Mouse (Mus musculus) midbrain, embryonic 15.5 days (tissue): Measurements from ENCODE around the gene Csrnp3. TPM values are rescaled to one million over a fixed set of nuclear protein-coding genes. Genes with fewer than 3 reads are reported as not detected.

Experiments used
- ATAC-seq: fragments of 200-750 bp; cut with Nextera tagmentation; replicated peaks from 2 replicates; pipeline ENCODE4 v1.8.0; 2017; ENCODE audit warnings: moderate TSS enrichment
- H3K27ac ChIP-seq: fragments of 300-500 bp; sonication (generic); 2 replicates; pipeline ENCODE4 v1.5.1; 2015; ENCODE audit warnings: mild to moderate bottlenecking, inconsistent platforms
- H3K27me3 ChIP-seq: fragments of 300-500 bp; sonication (generic); replicated peaks from 2 replicates; pipeline ENCODE4 v1.6.1; 2015; ENCODE audit warnings: inconsistent platforms
- H3K36me3 ChIP-seq: fragments of 300-500 bp; sonication (generic); replicated peaks from 2 replicates; pipeline ENCODE4 v1.6.1; 2015; ENCODE audit warnings: inconsistent platforms
- H3K4me1 ChIP-seq: fragments of 300-500 bp; sonication (generic); 2 replicates; pipeline ENCODE4 v1.6.1; 2015; ENCODE audit warnings: inconsistent platforms
- H3K4me2 ChIP-seq: fragments of 300-500 bp; sonication (generic); 2 replicates; pipeline ENCODE4 v1.6.1; 2015; ENCODE audit warnings: inconsistent platforms, mild to moderate bottlenecking, moderate library complexity
- H3K4me3 ChIP-seq: fragments of 300-500 bp; sonication (generic); 2 replicates; pipeline ENCODE4 v1.5.1; 2015; ENCODE audit warnings: mild to moderate bottlenecking, inconsistent platforms
- H3K9ac ChIP-seq: fragments of 300-500 bp; sonication (generic); 2 replicates; pipeline ENCODE4 v1.6.1; 2015; ENCODE audit warnings: mild to moderate bottlenecking, inconsistent platforms
- H3K9me3 ChIP-seq: fragments of 300-500 bp; sonication (generic); 2 replicates; pipeline ENCODE4 v1.6.1; 2016; ENCODE audit warnings: inconsistent platforms
- WGBS: fragments of 180-500 bp; shearing (Covaris S2); methylation state at CpG from one replicate; pipeline ENCODE4 v1.1.7; 2015; ENCODE audit warnings: mixed read lengths; 5-methylcytosine and 5-hydroxymethylcytosine counted together
- polyA plus RNA-seq: library from polyadenylated mRNA; unstranded; fragments of >200 nt; fragmentation: Nextera tagmentation; extraction: Ambion mirVana; gene quantifications from 2 replicates; pipeline ENCODE4 v1.2.1, GENCODE M21; 2015

Csrnp3 gene
- polyA plus RNA-seq, 1 experiment from 2014 or later = 70.4 TPM

GRCm38 (mm10) chr2:65929927-65930326 lies 84.4 kb downstream of the Csrnp3 start:
- Histone ChIP-seq H3K27me3 (no peaks in the 10 kb centered on the region), H3K9me3 (no peaks in the 10 kb centered on the region), H3K27ac (peak overlapping the region; percentile 91), H3K4me2 (peak overlapping the region; percentile 45), H3K36me3 (no peaks in the 10 kb centered on the region), H3K9ac (peak overlapping the region; percentile 47), H3K4me3 (peak overlapping the region; percentile 38), H3K4me1 (peaks cover 14% of the 10 kb centered on the region)
- WGBS = 21% methylated on average over 11 of the region's 11 CpGs
- ATAC-seq = peak; percentile 90

- Histone ChIP-seq H3K36me3 (no peaks in the 10 kb centered on the region), H3K4me2 (peak overlapping the region; percentile 69), H3K9ac (peak overlapping the region; percentile 56), H3K27me3 (no peaks in the 10 kb centered on the region), H3K4me1 (peaks cover 18% of the 10 kb centered on the region), H3K9me3 (no peaks in the 10 kb centered on the region), H3K27ac (peak overlapping the region; percentile 92), H3K4me3 (peak overlapping the region; percentile 51)
- 27% methylated on average over 7 of the region's 7 CpGs for WGBS
- no peak for ATAC-seq
Measured at GRCm38 (mm10) chr2:65931313-65931712, 85.7 kb downstream of the Csrnp3 start.

- Histone ChIP-seq H3K4me1 (peaks cover 23% of the 10 kb centered on the region), H3K4me3 (peak overlapping the region; percentile 51), H3K27me3 (no peaks in the 10 kb centered on the region), H3K9me3 (no peaks in the 10 kb centered on the region), H3K36me3 (no peaks in the 10 kb centered on the region), H3K27ac (peak overlapping the region; percentile 92), H3K9ac (peak overlapping the region; percentile 56), H3K4me2 (peak overlapping the region; percentile 69)
- peak; percentile 91 for ATAC-seq
- under 1% methylated on average over 11 of the region's 11 CpGs for WGBS
Measured at GRCm38 (mm10) chr2:65931841-65932311, 86.3 kb downstream of the Csrnp3 start.

GRCm38 (mm10) chr2:65934099-65934498 lies 88.5 kb downstream of the Csrnp3 start:
- no peak for ATAC-seq
- Histone ChIP-seq H3K4me1 (peaks cover 36% of the 10 kb centered on the region), H3K9me3 (no peaks in the 10 kb centered on the region), H3K27me3 (no peaks in the 10 kb centered on the region), H3K4me2 (peak overlapping the region; percentile 36), H3K27ac (peak overlapping the region; percentile 65), H3K36me3 (no peaks in the 10 kb centered on the region), H3K9ac (no peak overlapping the region), H3K4me3 (peak overlapping the region; percentile 12; the same call in 1 of the 2 replicates)
- 22% methylated on average over 2 of the region's 2 CpGs for WGBS

GRCm38 (mm10) chr2:65938900-65939299 lies 93.3 kb downstream of the Csrnp3 start:
- ATAC-seq = no peak
- H3K4me1 ChIP-seq = peaks cover 38% of the 10 kb centered on the region
- H3K27ac ChIP-seq = 0 out of 2 replicates have a peak overlapping the region, but pooled peaks have one; percentile 11
- H3K4me3 ChIP-seq = no peak overlapping the region
- H3K9ac ChIP-seq = no peak overlapping the region
- no peaks in the 10 kb centered on the region for H3K27me3 ChIP-seq
- no peaks in the 10 kb centered on the region for H3K36me3 ChIP-seq
- WGBS = 26% methylated on average over 3 of the region's 3 CpGs
- no peak overlapping the region for H3K4me2 ChIP-seq
- H3K9me3 ChIP-seq = no peaks in the 10 kb centered on the region

GRCm38 (mm10) chr2:65940351-65940750 lies 94.8 kb downstream of the Csrnp3 start:
- Histone ChIP-seq H3K9me3 (no peaks in the 10 kb centered on the region), H3K9ac (no peak overlapping the region), H3K4me3 (no peak overlapping the region), H3K27ac (no peak overlapping the region), H3K4me2 (no peak overlapping the region), H3K4me1 (peaks cover 30% of the 10 kb centered on the region), H3K36me3 (no peaks in the 10 kb centered on the region), H3K27me3 (no peaks in the 10 kb centered on the region)
- ATAC-seq = no peak
- 73% methylated on average over 5 of the region's 5 CpGs for WGBS

GRCm38 (mm10) chr2:65942346-65942745 lies 96.8 kb downstream of the Csrnp3 start:
- Histone ChIP-seq H3K4me1 (peaks cover 19% of the 10 kb centered on the region), H3K36me3 (no peaks in the 10 kb centered on the region), H3K9ac (no peak overlapping the region), H3K4me3 (no peak overlapping the region), H3K27ac (no peak overlapping the region), H3K9me3 (no peaks in the 10 kb centered on the region), H3K4me2 (no peak overlapping the region), H3K27me3 (no peaks in the 10 kb centered on the region)
- no peak for ATAC-seq
- 80% methylated on average over 4 of the region's 4 CpGs for WGBS

GRCm38 (mm10) chr2:65948808-65949207 lies 103.2 kb downstream of the Csrnp3 start:
- no peaks in the 10 kb centered on the region for H3K27me3 ChIP-seq
- no peak for ATAC-seq
- H3K4me3 ChIP-seq = no peak overlapping the region
- H3K4me1 ChIP-seq = peaks cover 15% of the 10 kb centered on the region
- WGBS = 88% methylated on average over 16 of the region's 16 CpGs
- no peak overlapping the region for H3K9ac ChIP-seq
- no peak overlapping the region for H3K27ac ChIP-seq
- no peaks in the 10 kb centered on the region for H3K9me3 ChIP-seq
- H3K36me3 ChIP-seq = peaks cover 13% of the 10 kb centered on the region; the same call in 1 of the 2 replicates
- no peak overlapping the region for H3K4me2 ChIP-seq

- Histone ChIP-seq H3K9ac (0 out of 2 replicates have a peak overlapping the region, but pooled peaks have one; percentile 22), H3K4me1 (peaks cover 44% of the 10 kb centered on the region), H3K27ac (peak overlapping the region; percentile 79), H3K4me3 (no peak overlapping the region), H3K36me3 (peaks cover 13% of the 10 kb centered on the region; the same call in 1 of the 2 replicates), H3K27me3 (no peaks in the 10 kb centered on the region), H3K4me2 (peak overlapping the region; percentile 31), H3K9me3 (no peaks in the 10 kb centered on the region)
- 34% methylated on average over 17 of the region's 17 CpGs for WGBS
- peak; percentile 78 for ATAC-seq
Measured at GRCm38 (mm10) chr2:65953726-65954340, 108.3 kb downstream of the Csrnp3 start.

GRCm38 (mm10) chr2:65955804-65956203 lies 110.2 kb downstream of the Csrnp3 start:
- no peak for ATAC-seq
- no peak overlapping the region for H3K9ac ChIP-seq
- 89% methylated on average over 1 of the region's 1 CpGs for WGBS
- H3K27ac ChIP-seq = peak overlapping the region; percentile 79
- H3K4me3 ChIP-seq = no peak overlapping the region
- peaks cover 44% of the 10 kb centered on the region for H3K4me1 ChIP-seq
- H3K9me3 ChIP-seq = no peaks in the 10 kb centered on the region
- H3K36me3 ChIP-seq = no peaks in the 10 kb centered on the region
- no peaks in the 10 kb centered on the region for H3K27me3 ChIP-seq
- H3K4me2 ChIP-seq = no peak overlapping the region

- ATAC-seq = peak; percentile 59
- Histone ChIP-seq H3K9me3 (no peaks in the 10 kb centered on the region), H3K27ac (peak overlapping the region; percentile 75), H3K9ac (no peak overlapping the region), H3K4me2 (peak overlapping the region; percentile 20; the same call in 1 of the 2 replicates), H3K27me3 (no peaks in the 10 kb centered on the region), H3K4me1 (peaks cover 44% of the 10 kb centered on the region), H3K36me3 (no peaks in the 10 kb centered on the region), H3K4me3 (no peak overlapping the region)
- 29% methylated on average over 9 of the region's 9 CpGs for WGBS
Measured at GRCm38 (mm10) chr2:65956727-65957126, 111.2 kb downstream of the Csrnp3 start.

GRCm38 (mm10) chr2:65963420-65963819 lies 117.9 kb downstream of the Csrnp3 start:
- Histone ChIP-seq H3K27me3 (no peaks in the 10 kb centered on the region), H3K9me3 (no peaks in the 10 kb centered on the region), H3K36me3 (no peaks in the 10 kb centered on the region), H3K9ac (no peak overlapping the region), H3K4me2 (no peak overlapping the region), H3K4me3 (no peak overlapping the region), H3K27ac (peak overlapping the region; percentile 34), H3K4me1 (0 out of 2 replicates have a peak, but pooled peaks cover 12% of the 10 kb centered on the region)
- no peak for ATAC-seq
- WGBS = 64% methylated on average over 4 of the region's 4 CpGs

- Histone ChIP-seq H3K4me1 (0 out of 2 replicates have a peak, but pooled peaks cover 5% of the 10 kb centered on the region), H3K9me3 (no peaks in the 10 kb centered on the region), H3K36me3 (no peaks in the 10 kb centered on the region), H3K4me2 (no peak overlapping the region), H3K27ac (no peak overlapping the region), H3K9ac (no peak overlapping the region), H3K27me3 (no peaks in the 10 kb centered on the region), H3K4me3 (no peak overlapping the region)
- ATAC-seq = 0 out of 2 replicates have a peak, but pooled peaks have one; percentile 41
- 62% methylated on average over 4 of the region's 4 CpGs for WGBS
Measured at GRCm38 (mm10) chr2:65968810-65969209, 123.2 kb downstream of the Csrnp3 start.
